Mouse (Mus musculus) ES-Bruce4 (cell line): ENCODE data around the gene Mobp.

Experiments used
- CTCF ChIP-seq: IDR thresholded peaks from one replicate; pipeline ENCODE4 v1.8.1; 2011; ENCODE audit warnings: low read depth, low read length
- EP300 ChIP-seq: IDR thresholded peaks from 2 replicates; pipeline ENCODE4 v1.6.1; 2011; ENCODE audit warnings: low read depth, low read length; ENCODE audit not compliant: insufficient read depth
- POLR2A ChIP-seq: IDR thresholded peaks from one replicate; pipeline ENCODE4 v1.8.1; 2011; ENCODE audit warnings: low read length; ENCODE audit not compliant: insufficient read depth

- no peak for TF ChIP-seq POLR2A
- TF ChIP-seq CTCF: no peak
- no peak for TF ChIP-seq EP300
These were observed 18.3 kb downstream of the Mobp start for GRCm38 (mm10) chr9:120167826-120168225.
